Mouse (Mus musculus) liver, embryonic 14.5 days (tissue): ENCODE results near the gene Olfr683. TPM values are rescaled to one million over a fixed set of nuclear protein-coding genes. Genes with fewer than 3 reads are reported as not detected.

Experiments
- ATAC-seq: fragments of 200-750 bp; cut with Nextera tagmentation; 2 replicates; pipeline ENCODE4 v1.8.0; 2017; ENCODE audit warnings: moderate number of reproducible peaks, mild to moderate bottlenecking, moderate library complexity; ENCODE audit not compliant: insufficient read depth
- DNase-seq, 3 experiments: peaks; one replicate each; pipeline ENCODE4 v3.0.0-alpha.2; 2012 to 2013; ENCODE audit warnings: low read depth in 3 of 3, low spot score in 3 of 3
- H3K27ac ChIP-seq: fragments of 300-500 bp; sonication (generic); 2 replicates; pipeline ENCODE4 v1.5.1; 2014; ENCODE audit warnings: moderate library complexity, mild to moderate bottlenecking, control low read depth, inconsistent platforms
- H3K27me3 ChIP-seq: fragments of 300-500 bp; sonication (generic); 2 replicates; pipeline ENCODE4 v1.6.1; 2014; ENCODE audit warnings: mild to moderate bottlenecking, low read length, moderate library complexity; ENCODE audit not compliant: control insufficient read depth, insufficient read depth
- H3K36me3 ChIP-seq: fragments of 300-500 bp; sonication (generic); replicated peaks from 2 replicates; pipeline ENCODE4 v1.6.1; 2014; ENCODE audit warnings: low read depth; ENCODE audit not compliant: control insufficient read depth, insufficient read depth
- H3K4me1 ChIP-seq, 2 experiments: fragments of 200-500 bp in 1 of 2; fragments of 300-500 bp in 1 of 2; sonication (generic) in 1 of 2; replicated peaks; 2 replicates each; pipeline ENCODE4 v1.6.1; 2012 to 2014; ENCODE audit warnings: antibody characterized with exemption in 1 of 2, inconsistent platforms in 1 of 2, low read length in 1 of 2; ENCODE audit not compliant: control insufficient read depth in 2 of 2, insufficient read depth in 2 of 2
- H3K4me2 ChIP-seq: fragments of 300-500 bp; sonication (generic); 2 replicates; pipeline ENCODE4 v1.6.1; 2014; ENCODE audit warnings: low read depth, mild to moderate bottlenecking, control low read depth, moderate library complexity
- H3K4me3 ChIP-seq, 2 experiments: fragments of 200-500 bp in 1 of 2; fragments of 300-500 bp in 1 of 2; sonication (generic) in 1 of 2; 2 replicates each; pipeline ENCODE4 v1.5.1; 2012 to 2014; ENCODE audit warnings: low read depth in 2 of 2, low read length in 2 of 2, mild to moderate bottlenecking in 2 of 2, control low read depth in 1 of 2, inconsistent platforms in 1 of 2, moderate library complexity in 1 of 2; ENCODE audit not compliant: insufficient read depth in 1 of 2
- H3K9ac ChIP-seq: fragments of 300-500 bp; sonication (generic); replicated peaks from 2 replicates; pipeline ENCODE4 v1.6.1; 2014; ENCODE audit warnings: mild to moderate bottlenecking, control low read depth, moderate library complexity
- H3K9me3 ChIP-seq: fragments of 300-500 bp; sonication (generic); 2 replicates; pipeline ENCODE4 v1.6.1; 2016; ENCODE audit warnings: low read length, mixed read lengths; ENCODE audit not compliant: control insufficient read depth
- CTCF ChIP-seq: IDR thresholded peaks from 2 replicates; pipeline ENCODE4 v1.5.1; 2016; ENCODE audit warnings: antibody characterized with exemption, low read depth, control low read depth
- EP300 ChIP-seq: IDR thresholded peaks from 2 replicates; pipeline ENCODE4 v1.6.1; 2016; ENCODE audit warnings: antibody characterized with exemption, low read depth
- WGBS: fragments of 180-500 bp; shearing (Covaris S2); extraction: QIAGEN DNeasy Blood & Tissue Kit; methylation state at CpG from one replicate; pipeline ENCODE4 v1.1.7; 2014; ENCODE audit not compliant: insufficient replicate concordance; 5-methylcytosine and 5-hydroxymethylcytosine counted together
- polyA plus RNA-seq, 2 experiments: library from polyadenylated mRNA; depleted of rRNA in 1 of 2; stranded (reverse) in 1 of 2; unstranded in 1 of 2; fragments of >200 nt; fragmentation: Nextera tagmentation in 1 of 2; extraction: Ambion mirVana in 1 of 2; gene quantifications; 2 replicates each; pipeline versions ENCODE4 v1.2.1 to v1.2.3; 2012 to 2014

Gene Olfr683
- polyA plus RNA-seq (2012; rRNA removed) (not detected in 2 replicates), polyA plus RNA-seq (2014; fragmentation: Nextera tagmentation; extraction: Ambion mirVana) (not detected in 2 replicates)

DNA sequence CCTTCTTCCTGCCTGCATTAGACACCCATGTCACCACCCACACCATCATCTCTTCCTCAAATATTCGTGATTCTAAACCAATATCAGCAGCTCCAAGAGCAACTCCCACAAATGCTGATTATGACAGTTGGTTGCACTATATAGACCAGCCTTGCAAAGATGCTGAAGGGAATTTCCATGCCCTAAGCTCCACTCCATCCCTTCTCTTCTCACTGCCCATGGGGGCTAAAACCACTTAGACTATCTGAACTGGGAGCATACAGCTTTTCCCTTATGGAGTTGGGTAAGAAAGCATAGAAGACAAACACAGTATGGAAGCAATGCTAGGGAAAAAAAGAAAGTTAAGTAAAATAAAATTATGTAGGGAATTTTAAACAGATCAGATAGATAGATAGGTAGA, at the start of gene Olfr683:
Gene Olfr683, minus strand, starts transcription at position 101 of the 400 bp plus-strand sequence.
- WGBS, result 40% methylated on average over 1 of the region's 1 CpGs
- no peak for TF ChIP-seq CTCF
- no peak for TF ChIP-seq EP300

GRCm38 (mm10) chr7:105185912-105186311, 39.1 kb upstream of the Olfr683 start, which contains the start of gene Olfr685:
Gene Olfr685, minus strand, starts transcription at chr7:105186012.
- H3K27ac ChIP-seq, result no peak within 1 kb of the TSS
- ATAC-seq (no peak), DNase-seq (no peak)
- no peak within 1 kb of the TSS for H3K9ac ChIP-seq
- no peaks in the 10 kb centered on the region for H3K36me3 ChIP-seq
- no peaks in the 10 kb centered on the region for H3K9me3 ChIP-seq
- H3K4me2 ChIP-seq, result no peak within 1 kb of the TSS
- H3K4me3 ChIP-seq, result no peak within 1 kb of the TSS
- 55% methylated on average over 1 of the region's 1 CpGs for WGBS
- no peaks in the 10 kb centered on the region for H3K27me3 ChIP-seq
- H3K4me1 ChIP-seq, result no peaks in the 10 kb centered on the region
- TF ChIP-seq CTCF (no peak), EP300 (no peak)

More for the DNA sequence above, at the start of gene Olfr683:
- no peaks in the 10 kb centered on the region for H3K27me3 ChIP-seq
- no peak within 1 kb of the TSS for H3K4me2 ChIP-seq
- no peak within 1 kb of the TSS for H3K27ac ChIP-seq
- ATAC-seq (no peak), DNase-seq (no peak)
- H3K4me1 ChIP-seq, result no peaks in the 10 kb centered on the region
- H3K4me3 ChIP-seq, result no peak within 1 kb of the TSS
- no peaks in the 10 kb centered on the region for H3K9me3 ChIP-seq
- no peak within 1 kb of the TSS for H3K9ac ChIP-seq
- no peaks in the 10 kb centered on the region for H3K36me3 ChIP-seq

DNA sequence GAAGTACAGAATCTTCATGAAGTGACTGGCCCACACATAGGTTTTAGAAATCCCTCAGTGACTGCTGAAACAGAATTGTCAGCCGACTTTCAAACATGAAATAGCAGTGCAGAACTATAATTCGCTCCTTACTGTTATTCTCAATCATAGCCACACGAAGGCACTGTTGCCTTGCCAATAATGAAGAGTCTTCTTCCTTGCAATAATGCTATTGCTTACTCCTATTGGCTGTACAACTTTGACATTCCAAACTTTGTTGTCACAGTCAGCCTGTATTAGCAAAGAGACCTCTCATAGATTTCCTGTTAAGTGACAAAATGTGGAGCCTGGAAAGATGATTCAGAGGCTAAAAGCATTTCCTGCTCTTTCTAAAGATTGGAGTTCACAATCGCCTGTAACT, 24.0 kb upstream of the Olfr683 start:
- Histone ChIP-seq H3K27ac (no peak overlapping the region), H3K9me3 (no peaks in the 10 kb centered on the region), H3K4me2 (no peak overlapping the region), H3K27me3 (no peaks in the 10 kb centered on the region), H3K4me1 (no peaks in the 10 kb centered on the region), H3K4me3 (no peak overlapping the region), H3K9ac (no peak overlapping the region), H3K36me3 (no peaks in the 10 kb centered on the region)
- no peak for DNase-seq
- TF ChIP-seq EP300 (no peak), CTCF (no peak; the same call in 1 of the 2 replicates)
- 32% methylated on average over 4 of the region's 4 CpGs for WGBS
- ATAC-seq, result no peak

DNA sequence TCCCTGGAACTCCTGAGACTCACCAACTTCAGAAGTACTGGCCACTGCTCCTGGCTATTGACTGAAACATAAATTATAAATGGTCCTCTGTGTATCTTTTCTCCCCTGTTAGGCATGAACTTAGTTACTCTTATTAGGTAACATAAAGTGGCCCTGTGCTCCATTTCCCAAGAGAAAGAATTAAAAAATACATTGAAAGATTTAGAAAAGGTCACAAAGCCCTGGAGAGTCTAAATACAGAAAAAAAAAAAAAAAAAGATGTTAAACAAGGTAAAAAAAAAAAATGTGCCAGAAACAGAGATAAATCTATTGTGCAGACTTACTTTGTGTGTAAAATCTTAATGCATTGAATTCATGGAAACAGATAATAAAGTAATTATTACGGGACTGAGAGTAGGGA, 16.7 kb upstream of the Olfr683 start, which contains the start of gene Olfr684:
Gene Olfr684, minus strand, starts transcription at position 101 of the 400 bp plus-strand sequence.
- WGBS, result 25% methylated on average over 1 of the region's 1 CpGs
- no peak within 1 kb of the TSS for H3K27ac ChIP-seq
- no peak for TF ChIP-seq CTCF
- TF ChIP-seq EP300, result no peak
- H3K4me2 ChIP-seq, result no peak within 1 kb of the TSS
- no peaks in the 10 kb centered on the region for H3K27me3 ChIP-seq
- H3K4me1 ChIP-seq, result no peaks in the 10 kb centered on the region
- H3K36me3 ChIP-seq, result no peaks in the 10 kb centered on the region
- H3K4me3 ChIP-seq, result no peak within 1 kb of the TSS
- DNase-seq, result no peak
- ATAC-seq, result no peak
- no peak within 1 kb of the TSS for H3K9ac ChIP-seq
- H3K9me3 ChIP-seq, result no peaks in the 10 kb centered on the region

- no peak overlapping the region for H3K9ac ChIP-seq
- H3K27ac ChIP-seq, result no peak overlapping the region
- no peaks in the 10 kb centered on the region for H3K4me1 ChIP-seq
- ATAC-seq (no peak), DNase-seq (no peak)
- WGBS, result 49% methylated on average over 2 of the region's 2 CpGs
- TF ChIP-seq CTCF (no peak), EP300 (no peak)
- no peaks in the 10 kb centered on the region for H3K9me3 ChIP-seq
- H3K4me3 ChIP-seq, result no peak overlapping the region
- H3K36me3 ChIP-seq, result no peaks in the 10 kb centered on the region
- no peaks in the 10 kb centered on the region for H3K27me3 ChIP-seq
- H3K4me2 ChIP-seq, result no peak overlapping the region
These were observed 5.5 kb downstream of the Olfr683 start for GRCm38 (mm10) chr7:105141275-105141674.
